Mouse (Mus musculus) spleen, adult 2 months (tissue): Measurements from ENCODE around the gene Xpnpep3.

Experiments used
- CTCF ChIP-seq: fragments of 200-500 bp; IDR thresholded peaks from 2 replicates; pipeline ENCODE4 v1.5.1; 2011; ENCODE audit warnings: mild to moderate bottlenecking, inconsistent platforms; ENCODE audit not compliant: insufficient read depth, insufficient read length, insufficient replicate concordance; ENCODE audit errors: extremely low read depth
- POLR2A ChIP-seq: fragments of 200-500 bp; IDR thresholded peaks from 2 replicates; pipeline ENCODE4 v1.6.1; 2011; ENCODE audit warnings: low read depth, low read length, inconsistent platforms

GRCm38 (mm10) chr15:81386327-81386726 is 13.6 kb upstream of the Xpnpep3 start:
- TF ChIP-seq POLR2A, result no peak
- TF ChIP-seq CTCF, result no peak
